Mouse (Mus musculus) Patski (cell line): ENCODE data around the gene Synrg. TPM values are rescaled to one million over a fixed set of nuclear protein-coding genes. Genes with fewer than 3 reads are reported as not detected.

ENCODE experiments used
- ATAC-seq: fragments of 100-300 bp; one replicate; pipeline ENCODE4 v1.8.0; 2021
- CTCF ChIA-PET: fragments of 350-600 bp; sonication (Branson Sonifier 250); formaldehyde crosslinking; loops from one replicate; lab custom pipeline; 2022; ENCODE audit warnings: inconsistent platforms; lab: Charles Lee
- POLR2A ChIA-PET: fragments of 350-600 bp; sonication (Branson Sonifier 250); formaldehyde crosslinking; loops from one replicate; lab custom pipeline; 2022; ENCODE audit warnings: antibody characterized with exemption, inconsistent platforms; lab: Charles Lee
- DNase-seq: peaks from one replicate; pipeline ENCODE4 v3.0.0-alpha.2; 2011; ENCODE audit warnings: low read depth, low spot score
- H3K27me3 ChIP-seq: fragments of 371-371 bp; one replicate; pipeline ENCODE4 v1.5.1; 2021
- CTCF ChIP-seq: fragments of 100-300 bp; IDR thresholded peaks from one replicate; pipeline ENCODE4 v1.5.1; 2021
- in situ Hi-C: fragments of 300-500 bp; cut with MboI; formaldehyde crosslinking; loops from 3 replicates; pipeline ENCODE4 v1.11.1; 2018; ENCODE audit warnings: low pct_unique_long_range_greater_than_20kb, mixed read lengths
- polyA plus RNA-seq: library from polyadenylated mRNA; unstranded; gene quantifications from one replicate; pipeline ENCODE4 v1.2.3, GENCODE M21; 2021

Gene Synrg
- polyA plus RNA-seq, 1 experiment from 2014 or later: 34.3 TPM

GRCm38 (mm10) chr11:84057418-84057817, 93.2 kb downstream of the Synrg start:
- POLR2A ChIA-PET: no interaction called here
- CTCF ChIA-PET: interaction anchor here (1.2 kb wide), 1 partner anchor 10 kb away, joined by 3 read pairs; no protein-coding TSS in a partner anchor
- no peak for DNase-seq
- H3K27me3 ChIP-seq: no peaks in the 10 kb centered on the region
- in situ Hi-C loops: no loop called here
- TF ChIP-seq CTCF: no peak
- no peak for ATAC-seq

- no peak for ATAC-seq
- ChIA-PET POLR2A (no interaction called here), CTCF (no interaction called here)
- TF ChIP-seq CTCF: no peak
- in situ Hi-C loops: no loop called here
- H3K27me3 ChIP-seq: no peaks in the 10 kb centered on the region
- no peak for DNase-seq
Measured at GRCm38 (mm10) chr11:84059784-84060183, 95.6 kb downstream of the Synrg start.

GRCm38 (mm10) chr11:84060635-84061034, 96.4 kb downstream of the Synrg start:
- in situ Hi-C loops: no loop called here
- no peak for DNase-seq
- POLR2A ChIA-PET: no interaction called here
- CTCF ChIA-PET: no interaction called here
- TF ChIP-seq CTCF: no peak
- no peaks in the 10 kb centered on the region for H3K27me3 ChIP-seq
- no peak for ATAC-seq

- TF ChIP-seq CTCF: no peak
- in situ Hi-C loops: no loop called here
- no peak for ATAC-seq
- DNase-seq: no peak
- ChIA-PET POLR2A (no interaction called here), CTCF (interaction anchor here (1.5 kb wide), 1 partner anchor 107 kb away, joined by 3 read pairs; no protein-coding TSS in a partner anchor)
- H3K27me3 ChIP-seq: no peaks in the 10 kb centered on the region
Measured at GRCm38 (mm10) chr11:84061881-84062280, 97.7 kb downstream of the Synrg start.

DNA sequence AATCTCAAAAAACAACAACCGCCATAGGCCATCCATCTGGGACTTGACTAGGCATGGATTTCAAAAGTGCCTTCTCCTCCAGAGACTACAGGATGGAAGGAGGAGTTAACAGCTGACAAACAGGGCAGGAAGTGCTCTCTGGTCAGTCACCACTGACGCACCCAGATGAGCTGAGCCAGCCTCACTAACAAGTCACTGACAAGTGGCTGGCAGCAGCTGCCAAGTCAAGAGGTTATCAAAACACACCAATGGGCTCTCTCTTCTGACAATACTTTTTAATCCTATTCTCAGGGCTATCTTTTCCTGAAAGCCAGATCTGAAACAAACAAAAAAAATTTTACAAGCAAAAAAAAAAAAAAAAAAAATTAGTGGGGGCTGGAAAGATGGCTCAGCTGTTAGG, 98.6 kb downstream of the Synrg start:
- POLR2A ChIA-PET: interaction anchor here (0.7 kb wide), 1 partner anchor 18 kb away, joined by 5 read pairs; no protein-coding TSS in a partner anchor
- CTCF ChIA-PET: interaction anchor here (0.7 to 1.5 kb wide), 4 partner anchors 14 to 106 kb away, joined by 3 to 8 read pairs (median 4); no protein-coding TSS in a partner anchor
- no peak for ATAC-seq
- in situ Hi-C loops: no loop called here
- H3K27me3 ChIP-seq: no peaks in the 10 kb centered on the region
- no peak for TF ChIP-seq CTCF
- no peak for DNase-seq

- H3K27me3 ChIP-seq: no peaks in the 10 kb centered on the region
- ATAC-seq: no peak
- in situ Hi-C loops: no loop called here
- DNase-seq: no peak
- ChIA-PET POLR2A (no interaction called here), CTCF (interaction anchor here (1.4 kb wide), 1 partner anchor 15 kb away, joined by 8 read pairs; no protein-coding TSS in a partner anchor)
- TF ChIP-seq CTCF: no peak
Measured at GRCm38 (mm10) chr11:84063631-84064209, 99.5 kb downstream of the Synrg start.

DNA sequence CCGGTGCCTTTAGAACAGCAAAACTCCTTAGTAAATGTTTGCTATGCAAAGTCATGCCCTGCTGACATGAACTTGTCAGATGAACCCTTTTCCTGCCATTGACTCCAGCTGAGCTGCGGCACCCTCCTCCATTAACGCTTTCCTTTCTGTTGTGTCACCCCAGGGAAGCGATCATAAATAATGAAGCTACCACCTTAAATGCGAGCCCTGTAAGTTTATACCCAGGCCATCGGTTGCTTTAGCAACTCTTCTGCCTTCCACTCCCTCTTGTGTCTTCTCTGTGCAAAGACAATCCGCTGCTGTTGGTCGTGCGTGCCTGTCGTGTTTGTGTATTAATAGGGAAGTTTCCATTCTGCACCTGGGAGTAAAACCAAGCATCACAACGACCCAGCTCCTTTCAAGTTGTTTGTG, 101.8 kb downstream of the Synrg start:
- TF ChIP-seq CTCF: peak; percentile 55
- POLR2A ChIA-PET: no interaction called here
- in situ Hi-C loops: no loop called here
- CTCF ChIA-PET: interaction anchor here (0.7 to 1.4 kb wide), 6 partner anchors 11 to 277 kb away, joined by 3 to 4 read pairs (median 4); no protein-coding TSS in a partner anchor
- no peaks in the 10 kb centered on the region for H3K27me3 ChIP-seq
- ATAC-seq (no peak), DNase-seq (no peak)

DNA sequence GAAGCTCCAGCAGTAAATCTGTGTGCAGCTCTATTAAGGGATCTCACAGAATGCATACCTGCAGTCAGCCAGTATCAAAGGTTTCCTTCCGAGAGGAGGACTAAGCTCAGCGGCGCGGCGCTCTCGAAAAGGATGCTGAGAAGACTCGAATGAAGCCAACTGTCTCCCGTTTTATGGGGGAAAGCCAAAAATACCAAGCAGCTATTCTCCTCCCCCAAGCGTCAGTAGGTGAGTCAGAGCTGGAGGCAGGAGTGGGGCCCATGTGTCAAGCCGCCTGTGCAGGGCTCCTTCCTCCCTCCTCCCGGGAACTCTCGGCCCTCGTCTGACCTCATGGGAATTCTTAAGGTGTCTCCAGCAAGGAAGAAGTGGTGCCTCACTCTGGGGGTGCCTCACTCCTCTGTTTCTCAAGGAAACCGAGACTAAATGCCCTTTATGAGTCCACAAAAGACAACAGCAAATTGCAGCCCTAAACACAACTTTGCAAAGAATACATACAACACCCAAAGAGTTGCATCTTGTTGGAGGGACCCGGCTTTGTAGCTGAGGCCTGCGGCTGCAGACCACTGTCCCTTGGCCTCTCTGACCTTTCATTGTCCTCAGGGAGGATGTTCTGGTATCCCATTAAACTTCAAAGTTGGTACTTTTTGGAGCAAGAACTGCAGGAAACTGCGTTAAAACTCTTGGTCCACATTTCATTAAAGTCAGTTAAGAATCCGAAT, 102.9 kb downstream of the Synrg start:
- no peaks in the 10 kb centered on the region for H3K27me3 ChIP-seq
- ATAC-seq (peak; percentile 42), DNase-seq (no peak)
- no peak for TF ChIP-seq CTCF
- in situ Hi-C loops: no loop called here
- CTCF ChIA-PET: interaction anchor here (0.8 to 1.4 kb wide), 4 partner anchors 9 to 101 kb away, joined by 3 to 6 read pairs (median 3); no protein-coding TSS in a partner anchor
- POLR2A ChIA-PET: interaction anchor here (0.9 kb wide), 2 partner anchors 12 to 100 kb away, joined by 3 to 6 read pairs; no protein-coding TSS in a partner anchor

- ChIA-PET POLR2A (interaction anchor here (0.9 kb wide), 2 partner anchors 11 to 99 kb away, joined by 3 to 6 read pairs; no protein-coding TSS in a partner anchor), CTCF (interaction anchor here (1.3 to 1.6 kb wide), 3 partner anchors 25 to 102 kb away, joined by 3 to 6 read pairs (median 5); no protein-coding TSS in a partner anchor)
- DNase-seq (no peak), ATAC-seq (no peak)
- no peaks in the 10 kb centered on the region for H3K27me3 ChIP-seq
- TF ChIP-seq CTCF: no peak
- in situ Hi-C loops: no loop called here
Measured at GRCm38 (mm10) chr11:84067720-84068190, 103.5 kb downstream of the Synrg start.

DNA sequence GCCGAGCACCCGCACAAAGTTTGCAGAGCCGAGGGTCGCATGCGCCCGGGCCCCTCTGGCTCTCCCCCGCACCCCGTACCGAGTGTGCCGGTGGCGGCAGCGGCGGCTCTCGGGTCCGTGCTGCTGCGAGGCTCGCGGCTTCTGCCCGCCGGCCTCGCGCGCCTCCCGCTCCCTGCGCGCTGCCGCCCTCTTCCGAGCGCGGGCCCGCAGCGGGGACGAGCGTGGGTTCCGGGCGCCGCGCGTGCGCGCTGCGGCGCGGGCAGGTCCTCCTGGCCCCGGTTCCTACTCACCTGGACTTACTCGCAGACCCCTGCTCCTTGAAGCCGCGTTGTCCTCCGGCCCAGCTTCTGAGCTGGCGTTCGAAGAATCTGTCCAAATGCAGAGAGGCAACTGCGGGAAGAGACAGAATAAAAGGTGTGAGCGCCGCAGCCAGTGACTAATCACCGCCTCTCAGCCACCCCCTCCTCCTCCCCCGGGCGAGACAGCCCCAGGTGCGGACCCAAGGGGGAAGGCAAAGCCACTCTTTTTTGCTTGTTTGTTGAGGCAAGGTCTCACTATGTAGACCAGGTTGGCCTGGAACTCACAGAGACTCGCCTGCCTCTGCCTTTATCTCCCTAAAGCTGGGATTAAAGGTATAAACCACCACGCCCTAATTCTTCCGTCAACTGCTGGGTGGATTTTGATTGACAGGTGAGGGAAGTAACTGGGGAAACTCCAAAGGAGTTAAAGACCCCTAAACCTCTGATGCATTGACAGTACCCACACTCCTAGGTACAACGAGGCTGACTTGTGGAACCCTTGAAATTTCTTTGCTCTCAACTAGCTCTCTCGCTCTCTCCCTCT, 104.2 kb downstream of the Synrg start:
- H3K27me3 ChIP-seq: no peaks in the 10 kb centered on the region
- DNase-seq (no peak), ATAC-seq (peak; percentile 9)
- ChIA-PET POLR2A (interaction anchor here (1.2 kb wide), 1 partner anchor 10 kb away, joined by 6 read pairs; no protein-coding TSS in a partner anchor), CTCF (interaction anchor here (1.6 kb wide), 1 partner anchor 36 kb away, joined by 5 read pairs; no protein-coding TSS in a partner anchor)
- in situ Hi-C loops: no loop called here
- no peak for TF ChIP-seq CTCF
